Mouse (Mus musculus) right cerebral cortex, postnatal 10 days (tissue): ENCODE results near the gene Fsd1.

ENCODE experiments used
- DNase-seq, 2 experiments: peaks; one replicate each; pipeline ENCODE4 v3.0.0; 2021; ENCODE audit warnings: low spot score in 2 of 2

Fsd1 gene

GRCm38 (mm10) chr17:56009088-56009961 lies 23.0 kb downstream of the Fsd1 start:
- peak; percentile 96 for DNase-seq

GRCm38 (mm10) chr17:56009962-56010240 lies 23.6 kb downstream of the Fsd1 start:
- DNase-seq, result no peak

GRCm38 (mm10) chr17:56010255-56010654 lies 23.9 kb downstream of the Fsd1 start:
- DNase-seq, result no peak

GRCm38 (mm10) chr17:56010681-56011080 lies 24.4 kb downstream of the Fsd1 start:
- peak in 1 of 2 experiments; percentile 76 for DNase-seq

GRCm38 (mm10) chr17:56011441-56011840 lies 25.1 kb downstream of the Fsd1 start:
- no peak for DNase-seq

GRCm38 (mm10) chr17:56015293-56015692 lies 29.0 kb downstream of the Fsd1 start:
- no peak for DNase-seq

- no peak for DNase-seq
Measured at GRCm38 (mm10) chr17:56016382-56016781, 30.1 kb downstream of the Fsd1 start.

- DNase-seq, result peak in 1 of 2 experiments; percentile 51
Measured at GRCm38 (mm10) chr17:56016793-56017785, 30.8 kb downstream of the Fsd1 start.

- DNase-seq, result peak in 1 of 2 experiments; percentile 36
Measured at GRCm38 (mm10) chr17:56017848-56018247, 31.5 kb downstream of the Fsd1 start.

- peak in 1 of 2 experiments; percentile 76 for DNase-seq
Measured at GRCm38 (mm10) chr17:56018347-56019131, 32.2 kb downstream of the Fsd1 start.

GRCm38 (mm10) chr17:56020400-56021084 lies 34.2 kb downstream of the Fsd1 start:
- DNase-seq, result peak in 1 of 2 experiments; percentile 34

- peak in 1 of 2 experiments; percentile 39 for DNase-seq
Measured at GRCm38 (mm10) chr17:56021161-56021910, 35.0 kb downstream of the Fsd1 start.

GRCm38 (mm10) chr17:56022131-56022988 lies 36.1 kb downstream of the Fsd1 start:
- DNase-seq, result peak in 1 of 2 experiments; percentile 25

GRCm38 (mm10) chr17:56022989-56023290 lies 36.6 kb downstream of the Fsd1 start:
- DNase-seq, result no peak

- DNase-seq, result peak in 1 of 2 experiments; percentile 27
Measured at GRCm38 (mm10) chr17:56023386-56023785, 37.1 kb downstream of the Fsd1 start.

- DNase-seq, result no peak
Measured at GRCm38 (mm10) chr17:56024476-56024875, 38.2 kb downstream of the Fsd1 start.

- peak in 1 of 2 experiments; percentile 21 for DNase-seq
Measured at GRCm38 (mm10) chr17:56024931-56025330, 38.6 kb downstream of the Fsd1 start.

- no peak for DNase-seq
Measured at GRCm38 (mm10) chr17:56026303-56026702, 40.0 kb downstream of the Fsd1 start.

- DNase-seq, result no peak
Measured at GRCm38 (mm10) chr17:56026881-56027280, 40.6 kb downstream of the Fsd1 start.
